Mouse (Mus musculus) ES-E14 (cell line): Measurements from ENCODE around the gene AW011738.

Experiments
- HCFC1 ChIP-seq: IDR thresholded peaks from 2 replicates; pipeline ENCODE4 v1.6.1; 2012; ENCODE audit warnings: low read length, inconsistent platforms, borderline replicate concordance; ENCODE audit not compliant: insufficient read depth
- MAFK ChIP-seq: IDR thresholded peaks from 2 replicates; pipeline ENCODE4 v1.6.1; 2014; ENCODE audit warnings: mild to moderate bottlenecking, low read depth, low read length, inconsistent platforms; ENCODE audit not compliant: insufficient read depth

- TF ChIP-seq MAFK = no peak
- no peak for TF ChIP-seq HCFC1
Measured at GRCm38 (mm10) chr4:156249567-156249966, 46.5 kb downstream of the AW011738 start.
